Mouse (Mus musculus) lung, adult 2 months (tissue): Measurements from ENCODE around the gene Slc38a1.

ENCODE experiments used
- CTCF ChIP-seq: fragments of 200-500 bp; IDR thresholded peaks from 2 replicates; pipeline ENCODE4 v1.5.1; 2011; ENCODE audit warnings: mild to moderate bottlenecking, low read length, control low read depth; ENCODE audit not compliant: insufficient read depth
- POLR2A ChIP-seq: fragments of 200-500 bp; IDR thresholded peaks from 2 replicates; pipeline ENCODE4 v1.6.1; 2011; ENCODE audit warnings: low read depth, mild to moderate bottlenecking, control low read depth, low read length, borderline replicate concordance; ENCODE audit errors: extremely low read depth

DNA sequence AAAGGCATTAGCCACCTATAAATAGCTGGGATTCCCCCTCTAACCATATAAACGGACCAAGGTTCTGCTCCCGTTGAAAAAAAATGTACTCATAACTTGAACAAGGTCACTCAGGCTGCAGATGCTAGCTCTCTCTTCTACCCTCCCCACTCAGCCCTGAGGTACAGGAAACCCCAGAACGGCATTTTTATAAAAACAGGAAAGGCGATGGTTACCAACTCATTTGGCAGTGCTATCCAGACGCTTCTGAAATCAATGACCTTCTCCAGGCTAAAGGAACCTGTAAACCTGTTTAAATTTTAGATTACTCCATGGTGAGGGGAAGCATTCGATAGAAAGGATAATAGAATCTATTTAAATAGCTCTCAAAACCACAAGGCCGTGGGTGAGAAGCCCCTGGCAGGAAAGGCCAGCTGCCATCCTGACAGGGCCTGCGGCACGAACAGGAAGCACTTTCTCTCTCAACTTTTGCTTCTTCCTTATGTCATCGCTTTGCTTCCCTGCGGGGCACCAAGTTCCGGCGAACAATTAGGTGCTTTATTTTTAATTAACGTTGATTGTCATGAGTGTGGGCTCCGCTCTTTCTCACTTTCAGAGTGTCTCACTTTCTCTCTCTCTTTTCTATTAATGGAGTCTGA, 59.2 kb downstream of the Slc38a1 start:
- TF ChIP-seq CTCF (no peak), POLR2A (no peak)
